Mouse (Mus musculus) liver, embryonic 14.5 days (tissue): ENCODE data around the gene Themis.

Source experiments
- CTCF ChIP-seq: IDR thresholded peaks from 2 replicates; pipeline ENCODE4 v1.5.1; 2016; ENCODE audit warnings: antibody characterized with exemption, low read depth, control low read depth
- EP300 ChIP-seq: IDR thresholded peaks from 2 replicates; pipeline ENCODE4 v1.6.1; 2016; ENCODE audit warnings: antibody characterized with exemption, low read depth

- TF ChIP-seq CTCF (no peak), EP300 (no peak)
These were observed 26.3 kb upstream of the Themis start for GRCm38 (mm10) chr10:28641887-28642286.
